Mouse (Mus musculus) stomach, postnatal 0 days (tissue): Measurements from ENCODE around the gene Inpp4a. TPM values are rescaled to one million over a fixed set of nuclear protein-coding genes. Genes with fewer than 3 reads are reported as not detected.

Experiments used
- ATAC-seq: fragments of 200-750 bp; cut with Nextera tagmentation; 2 replicates; pipeline ENCODE4 v1.8.0; 2017; ENCODE audit not compliant: low FRiP score, low TSS enrichment
- DNase-seq: peaks from one replicate; pipeline ENCODE4 v3.0.0-alpha.2; 2016; ENCODE audit warnings: low spot score
- H3K27ac ChIP-seq: fragments of 300-500 bp; sonication (generic); replicated peaks from 2 replicates; pipeline ENCODE4 v1.5.1; 2014; ENCODE audit warnings: mild to moderate bottlenecking, control low read depth
- H3K27me3 ChIP-seq: fragments of 300-500 bp; sonication (generic); 2 replicates; pipeline ENCODE4 v1.6.1; 2014; ENCODE audit warnings: low read length; ENCODE audit not compliant: control insufficient read depth, insufficient read depth
- H3K36me3 ChIP-seq: fragments of 300-500 bp; sonication (generic); 2 replicates; pipeline ENCODE4 v1.6.1; 2014; ENCODE audit warnings: low read length, mixed read lengths; ENCODE audit not compliant: control insufficient read depth, insufficient read depth
- H3K4me1 ChIP-seq: fragments of 300-500 bp; sonication (generic); replicated peaks from 2 replicates; pipeline ENCODE4 v1.6.1; 2014; ENCODE audit warnings: antibody characterized with exemption; ENCODE audit not compliant: control insufficient read depth, insufficient read depth
- H3K4me2 ChIP-seq: fragments of 300-500 bp; sonication (generic); replicated peaks from 2 replicates; pipeline ENCODE4 v1.6.1; 2014; ENCODE audit warnings: low read depth, mild to moderate bottlenecking, control low read depth, moderate library complexity
- H3K4me3 ChIP-seq: fragments of 300-500 bp; sonication (generic); 2 replicates; pipeline ENCODE4 v1.5.1; 2014; ENCODE audit warnings: low read depth, low read length, control low read depth
- H3K9ac ChIP-seq: fragments of 300-500 bp; sonication (generic); 2 replicates; pipeline ENCODE4 v1.6.1; 2014; ENCODE audit warnings: mild to moderate bottlenecking, low read length, control low read depth, mixed read lengths
- H3K9me3 ChIP-seq: fragments of 300-500 bp; sonication (generic); 2 replicates; pipeline ENCODE4 v1.6.1; 2016; ENCODE audit warnings: low read length; ENCODE audit not compliant: control insufficient read depth
- CTCF ChIP-seq: IDR thresholded peaks from 2 replicates; pipeline ENCODE4 v1.5.1; 2016; ENCODE audit warnings: antibody characterized with exemption, low read depth, mild to moderate bottlenecking, moderate library complexity
- EP300 ChIP-seq: optimal IDR thresholded peaks from 2 replicates; pipeline ENCODE3; 2016; ENCODE audit warnings: antibody characterized with exemption
- WGBS: fragments of 180-500 bp; shearing (Covaris S2); extraction: QIAGEN DNeasy Blood & Tissue Kit; methylation state at CpG from one replicate; pipeline ENCODE4 v1.1.7; 2014; 5-methylcytosine and 5-hydroxymethylcytosine counted together
- polyA plus RNA-seq: library from polyadenylated mRNA; unstranded; fragments of >200 nt; fragmentation: Nextera tagmentation; extraction: Ambion mirVana; gene quantifications from 2 replicates; pipeline ENCODE4 v1.2.1, GENCODE M21; 2015

Inpp4a gene
- polyA plus RNA-seq, 1 experiment from 2014 or later: 10.6 TPM

GRCm38 (mm10) chr1:37408678-37409077 is 109.0 kb downstream of the Inpp4a start:
- Histone ChIP-seq H3K9me3 (no peaks in the 10 kb centered on the region), H3K4me2 (no peak overlapping the region), H3K27me3 (no peaks in the 10 kb centered on the region), H3K4me3 (no peak overlapping the region), H3K9ac (no peak overlapping the region), H3K36me3 (0 out of 2 replicates have a peak, but pooled peaks cover 4% of the 10 kb centered on the region), H3K4me1 (no peaks in the 10 kb centered on the region), H3K27ac (no peak overlapping the region)
- DNase-seq (no peak), ATAC-seq (no peak)
- TF ChIP-seq EP300 (no peak), CTCF (no peak)
- 75% methylated on average over 3 of the region's 3 CpGs for WGBS

GRCm38 (mm10) chr1:37409647-37410046 is 110.0 kb downstream of the Inpp4a start:
- no peaks in the 10 kb centered on the region for H3K4me1 ChIP-seq
- no peak overlapping the region for H3K4me3 ChIP-seq
- H3K27me3 ChIP-seq: no peaks in the 10 kb centered on the region
- no peak for DNase-seq
- H3K4me2 ChIP-seq: no peak overlapping the region
- 0 out of 2 replicates have a peak, but pooled peaks cover 4% of the 10 kb centered on the region for H3K36me3 ChIP-seq
- no peak for TF ChIP-seq EP300
- no peak for TF ChIP-seq CTCF
- no peak overlapping the region for H3K27ac ChIP-seq
- no peak overlapping the region; the same call in 1 of the 2 replicates for H3K9ac ChIP-seq
- ATAC-seq: no peak
- no peaks in the 10 kb centered on the region for H3K9me3 ChIP-seq

GRCm38 (mm10) chr1:37415394-37415793 is 115.7 kb downstream of the Inpp4a start:
- no peak for DNase-seq
- WGBS: 79% methylated on average over 1 of the region's 1 CpGs
- H3K27me3 ChIP-seq: no peaks in the 10 kb centered on the region
- H3K36me3 ChIP-seq: peaks cover 8% of the 10 kb centered on the region
- no peaks in the 10 kb centered on the region for H3K9me3 ChIP-seq
- no peak overlapping the region for H3K27ac ChIP-seq
- H3K4me2 ChIP-seq: no peak overlapping the region
- TF ChIP-seq CTCF: no peak
- no peak for TF ChIP-seq EP300
- H3K4me3 ChIP-seq: no peak overlapping the region
- no peak overlapping the region for H3K9ac ChIP-seq
- no peak for ATAC-seq
- no peaks in the 10 kb centered on the region for H3K4me1 ChIP-seq

GRCm38 (mm10) chr1:37419420-37419819 is 119.8 kb downstream of the Inpp4a start:
- no peaks in the 10 kb centered on the region for H3K9me3 ChIP-seq
- H3K4me2 ChIP-seq: no peak overlapping the region
- WGBS: 93% methylated on average over 1 of the region's 1 CpGs
- H3K4me1 ChIP-seq: no peaks in the 10 kb centered on the region
- H3K27ac ChIP-seq: no peak overlapping the region
- no peaks in the 10 kb centered on the region for H3K27me3 ChIP-seq
- peak; percentile 27 for DNase-seq
- no peak overlapping the region for H3K9ac ChIP-seq
- peak; percentile 84 for ATAC-seq
- H3K36me3 ChIP-seq: peaks cover 8% of the 10 kb centered on the region
- no peak overlapping the region for H3K4me3 ChIP-seq
- no peak for TF ChIP-seq EP300
- peak; percentile 99 for TF ChIP-seq CTCF

- 95% methylated on average over 8 of the region's 8 CpGs for WGBS
- TF ChIP-seq CTCF (no peak), EP300 (no peak)
- H3K4me3 ChIP-seq: no peak overlapping the region
- no peaks in the 10 kb centered on the region for H3K9me3 ChIP-seq
- H3K4me2 ChIP-seq: no peak overlapping the region
- no peak overlapping the region for H3K27ac ChIP-seq
- DNase-seq (no peak), ATAC-seq (no peak)
- no peak overlapping the region for H3K9ac ChIP-seq
- no peaks in the 10 kb centered on the region for H3K4me1 ChIP-seq
- H3K27me3 ChIP-seq: no peaks in the 10 kb centered on the region
- no peaks in the 10 kb centered on the region for H3K36me3 ChIP-seq
Measured at GRCm38 (mm10) chr1:37427144-37427875, 127.6 kb downstream of the Inpp4a start.

- TF ChIP-seq EP300 (no peak), CTCF (no peak)
- Histone ChIP-seq H3K36me3 (peaks cover 7% of the 10 kb centered on the region; the same call in 1 of the 2 replicates), H3K4me2 (peak overlapping the region; percentile 88), H3K27ac (no peak overlapping the region), H3K4me3 (peak overlapping the region; percentile 87; the same call in 1 of the 2 replicates), H3K9ac (0 out of 2 replicates have a peak overlapping the region, but pooled peaks have one; percentile 31), H3K9me3 (no peaks in the 10 kb centered on the region), H3K27me3 (no peaks in the 10 kb centered on the region), H3K4me1 (no peaks in the 10 kb centered on the region)
- 54% methylated on average over 2 of the region's 2 CpGs for WGBS
- ATAC-seq (no peak), DNase-seq (no peak)
Measured at GRCm38 (mm10) chr1:37428911-37429310, 129.2 kb downstream of the Inpp4a start.
